Mouse (Mus musculus) neutrophil, adult 59 days (primary cell): ENCODE results near the gene Ifna2. TPM values are rescaled to one million over a fixed set of nuclear protein-coding genes. Genes with fewer than 3 reads are reported as not detected.

ENCODE experiments used
- total RNA-seq, 2 experiments: library from RNA; stranded (reverse); gene quantifications; 1 replicate in 1 of 2; 2 replicates in 1 of 2; pipeline ENCODE4 v1.2.4; 2023

The Ifna2 gene
- not detected for total RNA-seq

DNA sequence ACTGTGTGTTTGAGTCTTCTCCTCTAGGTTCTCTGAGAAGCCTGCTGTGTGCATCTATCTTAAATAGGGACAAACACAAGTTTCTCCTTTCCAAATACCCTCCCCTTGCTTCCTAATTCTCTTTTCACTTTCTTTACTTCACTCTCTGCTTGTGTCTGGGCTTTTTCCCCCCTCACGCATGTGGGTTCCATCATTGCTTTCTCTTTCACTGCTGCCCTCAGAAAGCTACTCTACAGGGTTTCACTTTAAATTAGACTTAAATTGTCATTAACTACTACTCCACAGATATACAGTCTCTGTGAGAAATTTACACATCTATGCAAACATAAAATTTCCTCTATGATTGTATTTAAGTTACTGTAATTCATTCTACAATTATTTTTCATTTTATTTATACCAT lies at the start of gene Ifna2:
Ifna2 (minus strand) TSS at position 101 of the 400 bp plus-strand sequence.

DNA sequence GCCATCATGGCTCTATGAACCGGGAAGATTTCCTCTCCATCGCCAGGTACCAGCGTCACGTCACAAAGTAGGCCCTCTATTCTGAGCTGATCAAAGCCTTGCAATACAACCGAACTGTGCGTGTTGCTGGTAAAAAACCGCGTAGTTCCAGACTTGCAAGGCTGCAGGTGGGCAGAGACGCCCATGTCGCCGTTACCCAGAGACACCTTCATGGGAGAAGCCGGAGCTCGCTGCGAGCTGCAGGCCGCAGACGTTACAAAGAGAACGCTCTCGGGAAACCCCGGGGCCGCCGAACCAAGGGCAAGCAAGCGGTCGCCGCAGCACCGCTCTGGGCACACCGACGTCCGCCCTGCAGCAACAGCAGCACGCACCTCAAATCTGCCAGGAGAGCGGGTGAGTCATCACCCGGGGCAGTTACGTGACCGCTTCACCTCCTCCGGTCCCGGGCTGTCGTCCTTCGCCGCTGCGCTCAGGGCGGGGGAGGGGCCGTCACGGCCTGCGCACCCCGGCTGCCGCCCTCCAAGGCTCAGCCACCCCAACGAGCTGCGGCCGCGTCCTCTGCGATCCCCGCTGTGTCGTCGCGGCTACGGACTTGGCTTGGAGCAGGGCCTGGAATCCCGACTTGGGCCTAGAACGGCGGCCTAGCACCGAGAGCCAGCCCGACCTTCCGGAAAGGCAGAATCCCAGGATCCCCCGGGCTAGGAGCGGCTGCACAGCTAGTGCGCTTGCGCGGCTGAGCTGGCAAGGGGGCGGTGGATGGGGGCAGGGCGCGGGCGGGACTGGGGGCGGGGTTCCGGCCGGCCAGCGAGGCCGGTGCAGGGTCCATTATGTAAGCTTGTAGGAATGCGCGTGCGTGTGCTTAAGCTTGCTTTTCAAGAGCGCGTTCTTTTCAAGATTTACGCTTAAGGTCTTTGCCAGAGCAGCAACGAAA lies 38.3 kb upstream of the Ifna2 start, which contains the start of the genes Gm26566 and Klhl9:
Gm26566 (plus strand) TSS at position 15 of the 931 bp plus-strand sequence.
Klhl9 (minus strand) TSS at position 675 of the 931 bp plus-strand sequence.

DNA sequence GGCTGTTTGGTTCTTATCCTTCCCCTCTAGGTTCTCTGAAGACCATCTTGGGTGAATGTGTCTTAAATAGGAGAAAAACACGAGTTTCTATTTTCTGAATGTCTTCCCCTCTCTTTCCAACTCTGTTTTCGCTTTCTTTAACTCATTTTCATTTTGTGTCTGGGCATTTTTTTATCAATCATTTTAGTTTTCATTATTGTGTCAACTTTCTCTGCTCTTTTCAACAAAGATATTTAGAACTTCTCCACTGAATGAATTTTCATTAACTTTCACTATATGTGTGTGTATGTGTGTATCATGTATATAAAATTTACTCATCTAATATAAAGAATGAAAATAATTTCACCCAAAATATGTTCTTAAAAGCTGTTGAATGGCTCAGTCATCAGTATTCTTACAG lies 7.5 kb upstream of the Ifna2 start, which contains the start of gene Ifnab:
Ifnab (minus strand) TSS at position 101 of the 400 bp plus-strand sequence.

DNA sequence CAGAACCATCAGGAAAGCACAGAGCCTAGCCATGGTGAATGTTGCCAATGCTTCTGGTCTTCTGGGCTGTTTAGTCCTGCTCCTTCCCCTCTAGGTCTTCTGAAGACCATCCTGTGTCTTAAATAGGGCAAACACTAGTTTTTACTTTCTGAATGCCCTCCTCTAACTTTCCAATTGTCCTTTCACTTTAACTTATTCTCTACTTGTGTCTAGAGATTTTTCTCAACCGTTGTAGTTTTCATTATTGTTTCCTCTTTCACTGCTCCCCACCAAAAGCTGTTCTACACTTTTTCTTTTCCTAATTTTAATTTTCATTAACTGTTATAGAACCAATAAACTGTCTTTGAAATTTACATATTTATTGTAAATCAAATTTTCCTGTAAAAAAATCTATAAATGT lies 6.9 kb downstream of the Ifna2 start, which contains the start of gene Ifna16:
Ifna16 (minus strand) TSS at position 101 of the 400 bp plus-strand sequence.

DNA sequence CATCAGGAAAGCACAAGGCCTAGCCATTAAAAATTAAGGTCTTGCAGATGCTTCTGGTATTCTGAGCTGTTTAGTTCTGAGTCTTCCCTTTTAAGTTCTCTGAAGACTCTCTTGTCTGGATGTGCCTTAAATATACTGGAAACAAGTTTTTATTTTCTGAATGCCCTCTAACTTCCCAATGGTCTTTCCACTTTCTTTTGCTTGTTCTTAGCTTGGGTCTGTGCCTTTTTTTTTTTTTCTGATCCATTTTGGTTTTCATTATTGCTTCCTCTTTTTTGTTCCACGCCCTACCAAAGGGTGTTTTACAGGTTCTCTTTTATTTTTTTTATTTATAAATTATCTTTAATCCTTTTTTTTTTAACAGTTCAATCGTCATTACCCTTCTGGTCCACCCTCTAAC lies 39.4 kb downstream of the Ifna2 start, which contains the start of gene Ifna13:
Ifna13 (minus strand) TSS at position 101 of the 400 bp plus-strand sequence.

DNA sequence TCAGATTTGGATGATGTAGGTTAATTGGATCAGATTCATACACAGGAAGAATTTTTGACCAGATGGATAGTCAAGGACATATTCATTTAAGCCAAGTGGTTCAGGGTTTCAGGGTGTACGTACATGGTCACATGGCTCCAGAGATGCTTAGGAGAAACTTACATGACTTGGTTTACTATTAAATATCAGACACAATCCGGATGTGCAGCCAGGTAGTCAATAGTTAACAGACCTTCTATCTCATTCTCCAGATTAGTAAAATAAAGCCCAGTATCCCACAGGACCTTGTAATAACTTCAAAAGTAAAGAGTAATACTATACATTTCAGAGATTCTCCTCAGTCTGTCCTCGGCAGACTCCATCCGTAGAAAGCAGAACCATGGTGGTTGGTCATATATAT lies 49.4 kb downstream of the Ifna2 start, which contains the start of gene C87499:
C87499 (minus strand) TSS at position 101 of the 400 bp plus-strand sequence.

Other genes starting within 250 kb of the Ifna2 start
- gene Hacd4, start 245.0 kb downstream of the Ifna2 start, total RNA-seq = 10 to 100 TPM; 91.3 to 98.5 TPM
- gene Ifnb1, start 161.1 kb downstream of the Ifna2 start, total RNA-seq = not detected
- not detected for gene Ifna15, start 125.7 kb downstream of the Ifna2 start, total RNA-seq
- not detected for gene Ifna14, start 112.1 kb downstream of the Ifna2 start, total RNA-seq
- gene Ifna9, start 91.5 kb downstream of the Ifna2 start, total RNA-seq = not detected
- not detected for gene Ifna12, start 80.5 kb downstream of the Ifna2 start, total RNA-seq
- gene C87499, start 49.5 kb downstream of the Ifna2 start, total RNA-seq = not detected
- not detected for gene Ifna13, start 39.5 kb downstream of the Ifna2 start, total RNA-seq
- gene Ifna16, start 7.0 kb downstream of the Ifna2 start, total RNA-seq = not detected
- not detected for gene Ifnab, start 7.4 kb upstream of the Ifna2 start, total RNA-seq
- under 1 TPM; 0.37 to 0.58 TPM for gene Gm26566, start 37.9 kb upstream of the Ifna2 start, total RNA-seq
- gene Klhl9, start 38.6 kb upstream of the Ifna2 start, total RNA-seq = 10 to 100 TPM; 49.2 to 57.1 TPM
- not detected for gene Gm13271, start 71.0 kb upstream of the Ifna2 start, total RNA-seq
- not detected for gene Gm13283, start 76.2 kb upstream of the Ifna2 start, total RNA-seq
- under 1 TPM in 1 of 2 experiments, not detected in 1; 0.38 TPM for gene Gm13290, start 89.9 kb upstream of the Ifna2 start, total RNA-seq
- not detected for gene Gm13289, start 93.0 kb upstream of the Ifna2 start, total RNA-seq
- not detected for gene Gm13272, start 95.9 kb upstream of the Ifna2 start, total RNA-seq
- gene Ifnz, start 98.2 kb upstream of the Ifna2 start, total RNA-seq = not detected
- not detected for gene Gm13276, start 101.8 kb upstream of the Ifna2 start, total RNA-seq
- gene Gm13277, start 104.7 kb upstream of the Ifna2 start, total RNA-seq = not detected
- not detected for gene Gm13278, start 107.6 kb upstream of the Ifna2 start, total RNA-seq
- gene Gm13275, start 110.6 kb upstream of the Ifna2 start, total RNA-seq = not detected
- gene Gm13279, start 113.5 kb upstream of the Ifna2 start, total RNA-seq = not detected
- under 1 TPM in 1 of 2 experiments, not detected in 1; 0.36 TPM for gene Gm13285, start 115.8 kb upstream of the Ifna2 start, total RNA-seq
- gene Gm13287, start 119.3 kb upstream of the Ifna2 start, total RNA-seq = not detected
- not detected for gene Gm13288, start 121.6 kb upstream of the Ifna2 start, total RNA-seq
- not detected for gene Ifna7, start 132.3 kb upstream of the Ifna2 start, total RNA-seq
- gene Ifna11, start 136.0 kb upstream of the Ifna2 start, total RNA-seq = not detected
- gene Ifna6, start 143.5 kb upstream of the Ifna2 start, total RNA-seq = not detected
- gene Ifna5, start 151.6 kb upstream of the Ifna2 start, total RNA-seq = not detected
- not detected for gene Ifna4, start 157.9 kb upstream of the Ifna2 start, total RNA-seq
- gene Ifna1, start 166.2 kb upstream of the Ifna2 start, total RNA-seq = not detected
- gene Ifne, start 196.3 kb upstream of the Ifna2 start, total RNA-seq = not detected